Mouse (Mus musculus): ENCODE data around the gene Ntn3.

GRCm38 (mm10) chr17:24213186-24213585 is 3.9 kb upstream of the Ntn3 start:
- TF ChIP-seq CTCF (IDR thresholded peaks at IDR 0.05; ENCODE audit: borderline replicate concordance, insufficient read depth, low read depth, low read length): no peak
- no peak for TF ChIP-seq POLR2A (IDR thresholded peaks at IDR 0.05; ENCODE audit: borderline replicate concordance, insufficient read depth, low read length)

All from cerebellum, adult 2 months (tissue).